Mouse (Mus musculus): ENCODE results near the gene Acox3. TPM values are rescaled to one million over a fixed set of nuclear protein-coding genes. Genes with fewer than 3 reads are reported as not detected.
A peak's percentile ranks its signal among the peaks of the same experiment; 100 is the strongest.

The Acox3 gene
- total and polyA plus RNA-seq, 2 experiments from 2014 or later, result 15.6 to 29.5 TPM

- Histone ChIP-seq H3K36me3 (ENCODE audit: insufficient read depth, low read length) (peaks cover 14% of the 10 kb centered on the region; the same call in 1 of the 2 replicates), H3K27me3 (ENCODE audit: insufficient read depth, low read length) (no peaks in the 10 kb centered on the region), H3K9ac (replicated peaks; ENCODE audit: low read length, poor library complexity, severe bottlenecking) (no peak overlapping the region), H3K27ac (ENCODE audit: low read depth, low read length) (no peak overlapping the region), H3K4me2 (ENCODE audit: low read depth, low read length, poor library complexity, severe bottlenecking) (no peak overlapping the region), H3K9me3 (ENCODE audit: low read length) (no peaks in the 10 kb centered on the region), H3K4me1 (ENCODE audit: insufficient read depth, low read length) (peaks cover 5% of the 10 kb centered on the region; the same call in 1 of the 2 replicates), H3K4me3 (ENCODE audit: low read depth, low read length) (no peak overlapping the region)
- ATAC-seq (ENCODE audit: low FRiP score) (no peak), DNase-seq (ENCODE audit: low spot score) (no peak)
- TF ChIP-seq CTCF (IDR thresholded peaks at IDR 0.05), result no peak
- 75% methylated on average over 2 of the region's 2 CpGs for WGBS
Measured at GRCm38 (mm10) chr5:35609971-35610370, 27.1 kb downstream of the Acox3 start.

GRCm38 (mm10) chr5:35610381-35610780 lies 27.5 kb downstream of the Acox3 start:
- no peak for TF ChIP-seq CTCF (IDR thresholded peaks at IDR 0.05)
- H3K4me1 ChIP-seq (ENCODE audit: insufficient read depth, low read length), result peaks cover 5% of the 10 kb centered on the region; the same call in 1 of the 2 replicates

GRCm38 (mm10) chr5:35611170-35611569 lies 28.3 kb downstream of the Acox3 start:
- Histone ChIP-seq H3K27me3 (ENCODE audit: insufficient read depth, low read length) (no peaks in the 10 kb centered on the region), H3K4me1 (ENCODE audit: insufficient read depth, low read length) (peaks cover 5% of the 10 kb centered on the region; the same call in 1 of the 2 replicates), H3K27ac (ENCODE audit: low read depth, low read length) (no peak overlapping the region), H3K9me3 (ENCODE audit: low read length) (no peaks in the 10 kb centered on the region), H3K36me3 (ENCODE audit: insufficient read depth, low read length) (0 out of 2 replicates have a peak, but pooled peaks cover 4% of the 10 kb centered on the region), H3K4me3 (ENCODE audit: low read depth, low read length) (no peak overlapping the region), H3K9ac (replicated peaks; ENCODE audit: low read length, poor library complexity, severe bottlenecking) (no peak overlapping the region), H3K4me2 (ENCODE audit: low read depth, low read length, poor library complexity, severe bottlenecking) (no peak overlapping the region)
- ATAC-seq (ENCODE audit: low FRiP score) (no peak), DNase-seq (ENCODE audit: low spot score) (no peak)
- TF ChIP-seq CTCF (IDR thresholded peaks at IDR 0.05), result no peak
- WGBS, result 87% methylated on average over 9 of the region's 9 CpGs

More at GRCm38 (mm10) chr5:35610381-35610780, 27.5 kb downstream of the Acox3 start:
- Histone ChIP-seq H3K27me3 (ENCODE audit: insufficient read depth, low read length) (no peaks in the 10 kb centered on the region), H3K4me2 (ENCODE audit: low read depth, low read length, poor library complexity, severe bottlenecking) (no peak overlapping the region), H3K27ac (ENCODE audit: low read depth, low read length) (no peak overlapping the region), H3K36me3 (ENCODE audit: insufficient read depth, low read length) (peaks cover 9% of the 10 kb centered on the region; the same call in 1 of the 2 replicates), H3K9me3 (ENCODE audit: low read length) (no peaks in the 10 kb centered on the region), H3K4me3 (ENCODE audit: low read depth, low read length) (no peak overlapping the region), H3K9ac (replicated peaks; ENCODE audit: low read length, poor library complexity, severe bottlenecking) (no peak overlapping the region)
- no peak for DNase-seq (ENCODE audit: low spot score)
- WGBS, result 97% methylated on average over 7 of the region's 7 CpGs
- no peak for ATAC-seq (ENCODE audit: low FRiP score)

- Histone ChIP-seq H3K36me3 (ENCODE audit: insufficient read depth, low read length) (0 out of 2 replicates have a peak, but pooled peaks cover 4% of the 10 kb centered on the region), H3K4me2 (ENCODE audit: low read depth, low read length, poor library complexity, severe bottlenecking) (no peak overlapping the region), H3K9me3 (ENCODE audit: low read length) (no peaks in the 10 kb centered on the region), H3K4me1 (ENCODE audit: insufficient read depth, low read length) (peaks cover 5% of the 10 kb centered on the region; the same call in 1 of the 2 replicates), H3K9ac (replicated peaks; ENCODE audit: low read length, poor library complexity, severe bottlenecking) (no peak overlapping the region), H3K4me3 (ENCODE audit: low read depth, low read length) (no peak overlapping the region), H3K27ac (ENCODE audit: low read depth, low read length) (no peak overlapping the region), H3K27me3 (ENCODE audit: insufficient read depth, low read length) (no peaks in the 10 kb centered on the region)
- 81% methylated on average over 11 of the region's 11 CpGs for WGBS
- no peak for ATAC-seq (ENCODE audit: low FRiP score)
- peak; percentile 53 for DNase-seq (ENCODE audit: low spot score)
- TF ChIP-seq CTCF (IDR thresholded peaks at IDR 0.05), result no peak
Measured at GRCm38 (mm10) chr5:35611900-35612299, 29.1 kb downstream of the Acox3 start.

GRCm38 (mm10) chr5:35612722-35613121 lies 29.9 kb downstream of the Acox3 start:
- H3K4me2 ChIP-seq (ENCODE audit: low read depth, low read length, poor library complexity, severe bottlenecking), result no peak overlapping the region
- H3K9me3 ChIP-seq (ENCODE audit: low read length), result no peaks in the 10 kb centered on the region
- H3K27ac ChIP-seq (ENCODE audit: low read depth, low read length), result no peak overlapping the region
- H3K27me3 ChIP-seq (ENCODE audit: insufficient read depth, low read length), result no peaks in the 10 kb centered on the region
- no peak overlapping the region for H3K9ac ChIP-seq (replicated peaks; ENCODE audit: low read length, poor library complexity, severe bottlenecking)
- ATAC-seq (ENCODE audit: low FRiP score) (no peak), DNase-seq (ENCODE audit: low spot score) (no peak)
- 96% methylated on average over 8 of the region's 8 CpGs for WGBS
- H3K4me1 ChIP-seq (ENCODE audit: insufficient read depth, low read length), result peaks cover 5% of the 10 kb centered on the region; the same call in 1 of the 2 replicates
- no peak overlapping the region for H3K4me3 ChIP-seq (ENCODE audit: low read depth, low read length)
- H3K36me3 ChIP-seq (ENCODE audit: insufficient read depth, low read length), result 0 out of 2 replicates have a peak, but pooled peaks cover 4% of the 10 kb centered on the region
- TF ChIP-seq CTCF (IDR thresholded peaks at IDR 0.05), result no peak

GRCm38 (mm10) chr5:35616943-35617342 lies 34.1 kb downstream of the Acox3 start:
- DNase-seq (ENCODE audit: low spot score), result no peak
- TF ChIP-seq CTCF (IDR thresholded peaks at IDR 0.05), result no peak
- 45% methylated on average over 5 of the region's 5 CpGs for WGBS
- H3K4me1 ChIP-seq (ENCODE audit: insufficient read depth, low read length), result no peaks in the 10 kb centered on the region
- peak overlapping the region; percentile 13; the same call in 1 of the 2 replicates for H3K9ac ChIP-seq (replicated peaks; ENCODE audit: low read length, poor library complexity, severe bottlenecking)
- H3K36me3 ChIP-seq (ENCODE audit: insufficient read depth, low read length), result 0 out of 2 replicates have a peak, but pooled peaks cover 4% of the 10 kb centered on the region
- no peaks in the 10 kb centered on the region for H3K27me3 ChIP-seq (ENCODE audit: insufficient read depth, low read length)
- ATAC-seq (ENCODE audit: low FRiP score), result no peak
- H3K4me3 ChIP-seq (ENCODE audit: low read depth, low read length), result no peak overlapping the region
- H3K4me2 ChIP-seq (ENCODE audit: low read depth, low read length, poor library complexity, severe bottlenecking), result no peak overlapping the region
- no peaks in the 10 kb centered on the region for H3K9me3 ChIP-seq (ENCODE audit: low read length)
- no peak overlapping the region for H3K27ac ChIP-seq (ENCODE audit: low read depth, low read length)
